Mouse (Mus musculus) B cell, adult 62 days (primary cell): ENCODE results near the gene Ankrd36. TPM values are rescaled to one million over a fixed set of nuclear protein-coding genes. Genes with fewer than 3 reads are reported as not detected.

Experiments
- total RNA-seq: library from RNA; stranded (reverse); gene quantifications from 4 replicates; pipeline ENCODE4 v1.2.4, GENCODE M21; 2023

Gene Ankrd36
- not detected in 4 replicates for total RNA-seq

GRCm38 (mm10) chr11:5569474-5569873 is at the start of gene Ankrd36:
Gene Ankrd36, plus strand, starts transcription at chr11:5569684.

GRCm38 (mm10) chr11:5520412-5521265 is 48.8 kb upstream of the Ankrd36 start, which contains the start of gene Xbp1:
Gene Xbp1, plus strand, starts transcription at chr11:5520659.

GRCm38 (mm10) chr11:5541799-5542481 is 27.5 kb upstream of the Ankrd36 start, which contains the start of gene Ccdc117:
Gene Ccdc117, minus strand, starts transcription at chr11:5542187.

GRCm38 (mm10) chr11:5715630-5716105 is 146.2 kb downstream of the Ankrd36 start, which contains the start of gene Mrps24:
Gene Mrps24, minus strand, starts transcription at chr11:5715680.

Other genes with a start within 250 kb of the Ankrd36 start
- 6.7 to 8.9 TPM (median 7.2 TPM) in 4 replicates for gene Znrf3, start 124.8 kb upstream of the Ankrd36 start, total RNA-seq
- gene Xbp1, start 49.0 kb upstream of the Ankrd36 start, total RNA-seq: 105 to 127 TPM (median 110 TPM) in 4 replicates
- 37.6 to 51.2 TPM (median 40.1 TPM) in 4 replicates for gene Ccdc117, start 27.5 kb upstream of the Ankrd36 start, total RNA-seq
- 45.0 to 65.7 TPM (median 52.0 TPM) in 4 replicates for gene Mrps24, start 146.0 kb downstream of the Ankrd36 start, total RNA-seq
- gene Urgcp, start 192.7 kb downstream of the Ankrd36 start, total RNA-seq: 25.8 to 33.3 TPM (median 28.4 TPM) in 4 replicates
- gene Dbnl, start 218.8 kb downstream of the Ankrd36 start, total RNA-seq: 161 to 175 TPM (median 164 TPM) in 4 replicates
- gene Pgam2, start 234.0 kb downstream of the Ankrd36 start, total RNA-seq: not detected in 4 replicates